Mouse (Mus musculus): ENCODE measurements around the gene Plcb4.
"Not testable (repeated sequence)": the region's sequence is repeated elsewhere in the genome, so short reads cannot be mapped to it uniquely, and the experiment has no call there.

The Plcb4 gene

DNA sequence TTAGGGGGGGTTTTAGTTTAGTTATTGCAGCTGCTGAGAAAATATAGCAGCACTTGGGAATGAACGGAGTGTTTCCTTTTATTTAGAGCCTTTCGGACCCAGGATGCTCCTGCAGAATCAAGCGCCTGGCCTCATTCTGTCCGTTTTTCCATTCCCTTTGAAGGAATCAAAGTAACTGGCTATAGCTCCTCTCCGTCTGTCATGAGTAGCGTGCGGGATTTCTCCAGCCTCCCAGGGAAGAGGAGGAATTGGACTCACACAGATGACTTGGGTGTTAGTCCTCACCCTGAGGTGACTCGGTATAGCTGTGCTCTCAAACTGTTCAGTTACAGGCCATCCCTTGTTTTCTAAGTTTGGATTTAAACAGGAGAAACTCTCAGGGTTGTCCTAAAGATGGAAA, 14.8 kb downstream of the Plcb4 start:
- no peak for DNase-seq (ENCODE audit: low spot score)

GRCm38 (mm10) chr2:135675284-135675683, 16.5 kb downstream of the Plcb4 start:
- no peak for DNase-seq (ENCODE audit: low spot score)

- no peak for DNase-seq (ENCODE audit: low spot score)
These were observed 18.2 kb downstream of the Plcb4 start for GRCm38 (mm10) chr2:135676978-135677501.

DNA sequence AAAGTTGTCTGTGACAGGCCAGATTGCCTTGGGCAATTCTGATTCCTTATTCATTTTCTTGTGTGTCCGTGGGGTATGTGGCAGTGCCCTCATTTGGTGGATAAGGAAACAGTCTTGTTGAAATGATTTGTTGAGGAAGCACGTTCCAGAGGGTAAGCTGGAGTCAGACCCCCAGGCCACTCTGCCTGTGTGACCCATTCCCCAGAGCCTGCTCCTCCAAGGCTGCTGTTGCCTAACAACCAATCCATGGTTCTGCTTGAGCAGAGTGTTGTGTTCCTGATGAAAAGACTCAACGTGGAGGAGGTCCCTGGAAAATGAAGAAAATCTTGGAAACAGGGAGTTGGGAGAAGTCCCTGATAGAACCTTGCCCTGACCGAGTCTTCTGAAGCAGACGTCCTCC, 18.8 kb downstream of the Plcb4 start:
- no peak for DNase-seq (ENCODE audit: low spot score)

- no peak for DNase-seq (ENCODE audit: low spot score)
These were observed 21.2 kb downstream of the Plcb4 start for GRCm38 (mm10) chr2:135680001-135680400.

DNA sequence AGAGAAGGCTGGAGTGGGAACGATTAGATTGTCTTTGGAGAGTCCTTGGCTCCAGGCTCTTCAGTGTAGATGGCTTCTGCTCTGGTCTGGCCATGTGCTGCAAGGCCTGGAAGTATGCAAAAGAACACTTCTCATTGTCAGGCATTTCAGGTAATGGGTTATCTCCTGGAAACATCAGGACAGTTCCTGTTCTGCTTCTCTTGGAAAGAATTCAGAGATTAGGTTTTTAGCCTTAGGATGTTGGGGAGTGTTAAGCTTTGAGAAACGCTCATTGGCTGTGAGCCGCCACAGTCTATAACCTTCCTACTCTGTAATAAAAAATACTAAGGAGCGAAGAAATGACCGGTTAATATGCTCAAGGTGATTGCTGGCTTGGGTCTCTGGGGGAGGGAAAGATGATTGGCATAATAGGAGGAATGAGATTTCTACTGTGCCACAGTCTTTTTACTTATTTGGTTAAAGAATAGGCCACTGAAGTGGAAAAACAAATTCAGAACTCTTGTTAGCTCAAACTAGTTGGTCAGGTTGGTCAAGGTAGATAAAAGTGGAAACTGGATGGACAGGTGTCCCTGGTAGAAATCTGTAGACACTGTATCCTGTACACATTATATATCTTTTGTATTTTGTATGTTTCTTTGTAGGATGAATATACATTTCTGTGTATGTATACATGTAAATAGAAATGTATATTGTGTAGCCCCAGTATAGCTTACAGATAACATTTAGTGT, 21.8 kb downstream of the Plcb4 start:
- DNase-seq (ENCODE audit: low spot score), result no peak

GRCm38 (mm10) chr2:135683684-135684440, 25.1 kb downstream of the Plcb4 start:
- no peak for DNase-seq (ENCODE audit: low spot score)

DNA sequence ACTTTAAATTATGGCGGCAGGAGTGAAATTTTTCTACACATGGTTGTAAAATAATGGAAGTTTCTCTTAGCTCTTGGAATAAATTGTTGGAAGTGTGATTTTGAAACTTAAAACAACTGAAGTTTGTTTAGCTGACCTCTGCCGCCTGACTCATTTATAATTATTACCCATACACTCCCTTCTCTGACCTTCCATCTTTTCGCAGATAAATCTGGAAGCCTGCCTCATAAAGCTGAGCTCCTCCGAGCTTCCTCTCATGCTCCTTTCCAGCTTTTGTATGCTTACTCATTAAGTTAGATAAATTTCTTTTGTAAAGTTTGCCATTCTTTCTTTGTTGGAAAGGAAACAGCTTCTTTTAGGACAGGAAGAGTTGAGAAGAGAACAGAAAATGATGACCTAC, 27.9 kb downstream of the Plcb4 start:
- DNase-seq (ENCODE audit: low spot score), result no peak

DNA sequence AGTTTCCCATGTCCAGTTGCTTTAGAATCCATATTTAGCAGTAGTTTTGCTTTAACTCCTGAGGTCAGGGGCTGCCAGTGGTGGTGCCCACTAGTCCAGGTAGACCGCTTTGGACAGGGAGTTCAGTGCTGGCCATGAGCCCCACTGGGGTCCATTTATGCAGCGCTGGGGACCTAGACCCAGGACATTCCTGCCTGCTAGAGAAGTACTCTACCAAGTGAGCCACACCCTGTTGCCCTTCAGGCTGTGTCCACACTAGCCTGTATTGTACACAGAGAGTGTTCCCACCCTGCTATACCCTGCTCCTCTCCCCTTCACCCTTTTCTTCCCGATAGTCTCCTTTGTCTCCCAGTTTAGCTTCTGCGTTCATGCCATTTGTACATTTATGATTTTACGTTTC, 28.8 kb downstream of the Plcb4 start:
- DNase-seq (ENCODE audit: low spot score), result no peak

DNA sequence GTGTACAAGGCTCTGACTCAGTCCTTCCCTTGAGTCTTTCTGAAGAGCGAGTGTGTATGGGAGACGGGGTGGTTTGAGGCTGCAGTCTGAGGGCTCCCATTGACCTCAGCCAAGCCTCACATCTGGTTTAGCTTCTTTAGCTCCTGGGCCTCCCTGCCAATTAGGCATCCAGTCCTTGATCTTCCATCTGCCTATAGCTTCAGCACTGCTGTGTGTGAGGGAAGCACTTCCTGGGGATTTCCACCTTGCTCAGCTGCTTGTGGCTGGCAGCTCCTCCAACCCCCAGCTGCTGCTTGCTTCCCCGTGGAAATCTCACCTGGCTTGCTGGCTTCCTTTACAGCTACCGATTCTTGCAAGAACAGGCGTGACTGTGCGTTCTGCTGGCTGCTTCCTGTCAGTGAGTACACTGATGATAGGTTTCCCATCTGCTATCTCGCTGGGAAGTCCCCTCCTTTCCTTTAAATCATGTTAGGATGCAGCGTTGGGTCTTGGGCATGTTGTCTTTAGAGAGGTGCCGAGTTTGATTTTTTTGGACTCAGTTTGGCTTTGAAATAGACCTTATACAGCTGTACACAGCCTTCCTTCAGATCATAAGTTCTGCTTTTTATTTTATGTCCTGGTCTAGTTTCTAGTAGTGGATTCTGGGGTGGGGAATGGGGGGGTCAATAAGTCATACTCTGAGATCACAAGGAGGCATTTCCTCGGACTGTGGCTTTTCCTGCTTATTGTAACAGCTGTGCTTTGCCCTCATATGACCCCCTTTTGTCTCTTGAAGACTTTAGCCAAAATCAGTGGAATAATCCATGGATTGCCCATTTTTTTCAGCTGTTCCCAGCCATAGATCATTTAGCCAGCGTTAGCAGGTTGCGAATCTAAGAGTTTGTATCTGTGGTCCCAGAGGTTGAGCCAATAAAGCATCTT, 34.0 kb downstream of the Plcb4 start:
- no peak for DNase-seq (ENCODE audit: low spot score)

DNA sequence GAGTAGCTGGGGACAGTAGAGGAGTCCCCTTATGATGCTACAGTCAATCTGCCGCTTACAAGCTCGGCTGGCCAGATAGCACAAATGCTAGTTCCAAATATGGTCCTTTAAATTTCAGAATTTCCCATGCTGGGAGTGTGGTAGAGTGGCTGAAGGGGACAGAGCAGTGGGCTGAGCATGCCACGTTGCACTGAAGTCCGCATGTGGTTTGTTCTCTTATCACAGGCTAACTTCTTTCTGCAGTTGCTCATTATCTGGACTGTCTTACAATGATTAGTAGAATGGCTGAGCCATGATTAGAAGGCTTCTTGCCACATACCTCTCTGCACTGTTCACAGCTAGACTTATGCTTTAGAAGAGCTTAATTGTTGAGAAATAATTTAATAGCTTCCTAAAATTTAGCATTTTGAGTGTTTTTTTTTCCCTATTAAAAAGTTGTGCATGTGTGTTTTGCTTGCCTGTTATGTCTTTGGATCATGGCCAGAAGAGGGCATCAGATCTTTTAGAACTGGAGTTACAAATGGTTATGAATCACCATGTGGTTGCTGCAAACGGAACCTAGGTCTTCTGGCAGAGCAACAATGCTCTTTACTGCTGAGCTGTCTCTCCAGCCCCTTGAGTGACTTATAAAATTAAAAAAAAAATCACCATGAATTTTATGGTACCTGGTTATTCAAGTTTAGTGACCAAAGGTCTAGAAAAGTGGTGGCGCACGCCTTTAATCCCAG, 42.0 kb downstream of the Plcb4 start:
- no peak for DNase-seq (ENCODE audit: low spot score)

DNA sequence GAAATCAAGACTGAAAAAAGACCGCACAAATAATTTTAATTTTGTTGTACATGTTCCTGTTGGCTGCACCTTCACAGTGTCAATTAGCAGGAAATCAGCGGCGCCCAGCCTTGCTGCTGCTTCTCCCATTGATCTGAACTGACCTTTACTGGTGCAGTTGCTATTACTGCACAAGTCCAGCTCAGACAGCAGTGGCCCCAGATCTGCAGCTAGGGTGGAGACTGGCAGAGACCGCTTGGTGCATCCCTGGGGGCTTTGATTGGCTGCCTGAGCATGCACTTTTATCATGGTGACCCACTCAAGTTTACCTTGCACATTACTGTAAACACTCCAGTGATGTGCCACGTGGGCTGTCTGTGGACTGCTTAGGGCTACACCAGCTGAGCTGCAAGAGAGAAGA, 45.9 kb downstream of the Plcb4 start:
- no peak for DNase-seq (ENCODE audit: low spot score)

GRCm38 (mm10) chr2:135707305-135707704, 48.5 kb downstream of the Plcb4 start:
- no peak for DNase-seq (ENCODE audit: low spot score)

DNA sequence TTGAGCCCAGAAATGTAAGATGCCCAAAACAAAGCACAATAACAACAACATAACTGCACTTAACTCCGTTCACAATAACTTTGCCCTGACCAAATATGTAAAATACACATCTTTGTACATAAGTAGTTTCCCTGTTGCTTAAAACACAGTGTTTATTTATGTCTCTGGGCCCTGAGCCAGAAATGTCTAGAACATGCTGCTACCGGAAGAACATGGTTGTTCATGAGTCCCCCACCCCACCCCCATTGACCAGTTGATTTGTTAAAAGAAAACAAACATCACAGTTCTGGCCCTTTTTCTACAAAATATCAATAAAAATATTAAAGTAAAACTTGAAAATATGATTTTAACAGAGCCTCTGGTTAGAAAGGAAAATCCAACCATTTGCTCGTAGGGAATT, 49.6 kb downstream of the Plcb4 start:
- DNase-seq (ENCODE audit: low spot score), result no peak

DNA sequence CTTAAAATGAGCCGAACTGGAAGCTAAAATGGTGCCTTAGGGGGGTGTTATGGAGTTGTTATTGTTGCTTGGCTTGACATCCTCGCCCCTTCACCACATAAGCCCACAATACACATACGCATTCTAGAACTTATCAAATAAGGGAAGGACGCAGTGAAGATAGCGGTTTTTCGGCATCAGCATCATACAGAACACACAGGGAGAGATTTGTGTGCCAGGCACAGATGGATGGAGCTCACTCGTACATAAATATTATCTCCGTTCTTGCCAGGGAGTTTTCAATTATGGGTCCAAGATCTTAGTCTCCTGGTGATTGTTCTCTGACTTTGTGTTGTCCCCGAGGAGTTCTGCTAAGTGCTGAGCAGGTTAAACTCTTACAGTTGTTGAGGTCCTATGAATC, 50.0 kb downstream of the Plcb4 start:
- DNase-seq (ENCODE audit: low spot score), result no peak

- not testable (repeated sequence) for DNase-seq (ENCODE audit: low spot score)
These were observed 50.9 kb downstream of the Plcb4 start for GRCm38 (mm10) chr2:135709736-135710135.

DNA sequence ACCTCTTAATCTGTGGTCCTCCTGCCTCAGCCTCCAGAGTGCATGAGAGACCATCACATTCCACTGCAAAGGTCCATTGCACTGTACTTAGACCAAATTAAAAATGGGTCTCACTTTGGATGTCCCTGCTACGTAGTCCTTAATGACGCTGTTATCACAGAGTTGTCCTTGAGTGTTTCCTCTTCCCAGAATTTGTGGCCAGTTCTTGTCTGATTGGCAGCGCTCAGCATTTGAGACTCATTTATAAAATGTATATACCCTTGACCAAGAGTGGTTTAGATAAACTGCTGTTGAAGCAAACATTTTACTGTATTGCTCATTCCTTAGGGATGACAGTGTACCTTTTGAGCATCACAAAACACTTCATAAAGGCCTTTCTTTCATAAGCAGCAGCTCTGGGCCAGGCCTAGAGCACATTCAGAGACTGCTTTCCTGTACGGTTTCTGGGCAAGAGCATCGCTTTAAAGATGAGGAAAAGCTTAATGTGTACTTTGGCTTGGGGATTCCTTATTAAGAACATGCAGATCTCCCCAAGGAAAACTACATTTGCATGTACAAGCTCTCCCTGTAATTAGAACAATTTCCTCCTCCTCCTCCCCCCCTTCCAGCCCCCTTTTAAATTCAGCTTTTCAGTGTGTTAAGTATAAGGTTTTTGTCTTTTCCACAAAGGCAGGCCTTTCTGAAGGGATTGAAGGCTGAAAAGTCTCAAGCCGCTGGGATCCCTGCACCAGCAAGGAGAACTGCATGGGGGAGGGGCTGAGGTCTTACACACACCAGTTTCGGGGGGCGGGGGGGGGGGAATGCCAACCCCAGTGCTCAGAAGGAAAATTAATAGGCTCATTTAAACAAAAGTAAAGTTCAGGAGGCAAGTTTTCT, 52.5 kb downstream of the Plcb4 start:
- no peak for DNase-seq (ENCODE audit: low spot score)

- DNase-seq (ENCODE audit: low spot score), result no peak
These were observed 53.1 kb downstream of the Plcb4 start for GRCm38 (mm10) chr2:135711925-135712288.

DNA sequence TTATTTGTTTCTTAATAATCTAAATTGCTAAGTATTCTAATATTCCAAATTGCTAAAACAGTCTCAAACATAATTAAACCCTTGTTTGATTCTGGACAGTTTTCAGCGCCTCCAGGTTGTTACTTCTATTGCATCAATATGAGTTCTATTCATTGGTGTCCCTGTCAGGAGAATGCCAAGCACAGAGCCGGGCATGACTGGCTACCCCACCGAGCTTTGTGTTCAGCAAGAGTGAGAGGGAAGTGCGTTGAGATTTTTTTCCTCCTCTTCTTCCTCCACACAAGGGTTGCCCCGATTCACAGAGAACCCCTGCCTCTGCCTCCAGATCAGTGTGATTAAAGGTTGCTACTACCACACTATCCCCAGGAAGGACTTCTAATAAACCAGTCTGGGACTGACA, 53.5 kb downstream of the Plcb4 start:
- DNase-seq (ENCODE audit: low spot score), result no peak

DNA sequence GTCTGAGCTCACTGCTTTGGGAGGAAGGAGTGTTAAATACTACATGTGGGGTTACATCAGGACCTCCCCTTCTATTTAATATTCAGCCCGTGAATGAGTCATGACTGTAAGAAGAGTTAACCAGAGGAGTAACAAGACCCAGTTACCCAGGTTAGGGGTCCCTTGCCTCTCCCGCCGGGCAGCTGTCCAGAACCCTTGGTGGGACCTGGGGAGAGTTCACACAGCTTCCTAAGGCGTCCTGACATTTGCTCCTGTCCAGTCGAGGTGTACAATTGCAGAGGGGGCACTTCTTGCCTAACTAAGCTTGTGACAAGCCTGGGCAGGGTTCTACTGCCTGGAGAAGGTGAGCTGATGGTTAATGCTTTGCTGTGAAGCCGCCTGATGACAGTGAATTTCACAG, 54.1 kb downstream of the Plcb4 start:
- no peak for DNase-seq (ENCODE audit: low spot score)

DNA sequence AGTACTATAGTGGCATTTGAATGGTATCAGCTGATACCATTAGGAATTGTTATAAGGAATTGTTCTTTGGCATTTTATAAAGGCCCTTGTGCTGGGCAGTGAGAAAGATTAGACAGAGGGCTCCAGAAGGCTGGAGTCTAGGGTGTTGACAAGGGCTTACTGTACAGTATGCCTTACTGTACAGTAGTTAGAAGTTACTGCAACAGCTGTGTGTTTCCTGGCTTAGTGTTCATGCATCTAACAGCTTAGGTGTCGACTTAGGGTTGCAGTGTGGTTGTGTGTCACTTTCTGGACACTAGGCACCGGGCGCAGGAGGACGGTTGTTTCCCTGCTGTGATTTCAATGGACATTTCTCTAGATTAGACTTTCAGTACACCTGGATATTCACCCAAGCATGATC, 57.4 kb downstream of the Plcb4 start:
- DNase-seq (ENCODE audit: low spot score), result no peak
